Mouse (Mus musculus): Measurements from ENCODE around the gene Vgll4. TPM values are rescaled to one million over a fixed set of nuclear protein-coding genes. Genes with fewer than 3 reads are reported as not detected.

Gene Vgll4
- polyA plus RNA-seq, 1 experiment = 38.4 TPM

- Histone ChIP-seq H3K36me3 (ENCODE audit: control insufficient read depth, insufficient read depth, low read length) (no peaks in the 10 kb centered on the region), H3K27ac (ENCODE audit: control insufficient read depth, insufficient read depth, low read depth, low read length) (no peak overlapping the region), H3K27me3 (ENCODE audit: control insufficient read depth, insufficient read depth, low read length) (no peaks in the 10 kb centered on the region), H3K4me1 (ENCODE audit: control insufficient read depth, insufficient read depth, low read length) (peaks cover 9% of the 10 kb centered on the region), H3K4me3 (ENCODE audit: control insufficient read depth, low read depth, low read length) (no peak overlapping the region)
- TF ChIP-seq POLR2A (IDR thresholded peaks at IDR 0.05; ENCODE audit: control insufficient read depth, low read depth, low read length) (no peak), CTCF (IDR thresholded peaks at IDR 0.05; ENCODE audit: control insufficient read depth, insufficient read depth, insufficient replicate concordance, low read depth, low read length) (no peak)
Measured at GRCm38 (mm10) chr6:114869501-114870076, 100.2 kb downstream of the Vgll4 start.

- Histone ChIP-seq H3K27me3 (ENCODE audit: control insufficient read depth, insufficient read depth, low read length) (no peaks in the 10 kb centered on the region), H3K36me3 (ENCODE audit: control insufficient read depth, insufficient read depth, low read length) (no peaks in the 10 kb centered on the region), H3K27ac (ENCODE audit: control insufficient read depth, insufficient read depth, low read depth, low read length) (no peak overlapping the region), H3K4me3 (ENCODE audit: control insufficient read depth, low read depth, low read length) (no peak overlapping the region), H3K4me1 (ENCODE audit: control insufficient read depth, insufficient read depth, low read length) (peaks cover 13% of the 10 kb centered on the region)
- TF ChIP-seq CTCF (IDR thresholded peaks at IDR 0.05; ENCODE audit: control insufficient read depth, insufficient read depth, insufficient replicate concordance, low read depth, low read length) (no peak), POLR2A (IDR thresholded peaks at IDR 0.05; ENCODE audit: control insufficient read depth, low read depth, low read length) (no peak)
Measured at GRCm38 (mm10) chr6:114868656-114869055, 101.1 kb downstream of the Vgll4 start.

GRCm38 (mm10) chr6:114866619-114867018 is 103.2 kb downstream of the Vgll4 start:
- H3K36me3 ChIP-seq (ENCODE audit: control insufficient read depth, insufficient read depth, low read length) = no peaks in the 10 kb centered on the region
- no peak overlapping the region for H3K4me3 ChIP-seq (ENCODE audit: control insufficient read depth, low read depth, low read length)
- H3K27ac ChIP-seq (ENCODE audit: control insufficient read depth, insufficient read depth, low read depth, low read length) = no peak overlapping the region
- TF ChIP-seq POLR2A (IDR thresholded peaks at IDR 0.05; ENCODE audit: control insufficient read depth, low read depth, low read length) (no peak), CTCF (IDR thresholded peaks at IDR 0.05; ENCODE audit: control insufficient read depth, insufficient read depth, insufficient replicate concordance, low read depth, low read length) (no peak)
- H3K4me1 ChIP-seq (ENCODE audit: control insufficient read depth, insufficient read depth, low read length) = peaks cover 13% of the 10 kb centered on the region
- H3K27me3 ChIP-seq (ENCODE audit: control insufficient read depth, insufficient read depth, low read length) = no peaks in the 10 kb centered on the region

- Histone ChIP-seq H3K27me3 (ENCODE audit: control insufficient read depth, insufficient read depth, low read length) (no peaks in the 10 kb centered on the region), H3K4me3 (ENCODE audit: control insufficient read depth, low read depth, low read length) (no peak overlapping the region), H3K4me1 (ENCODE audit: control insufficient read depth, insufficient read depth, low read length) (peaks cover 13% of the 10 kb centered on the region), H3K36me3 (ENCODE audit: control insufficient read depth, insufficient read depth, low read length) (no peaks in the 10 kb centered on the region), H3K27ac (ENCODE audit: control insufficient read depth, insufficient read depth, low read depth, low read length) (no peak overlapping the region)
- TF ChIP-seq POLR2A (IDR thresholded peaks at IDR 0.05; ENCODE audit: control insufficient read depth, low read depth, low read length) (no peak), CTCF (IDR thresholded peaks at IDR 0.05; ENCODE audit: control insufficient read depth, insufficient read depth, insufficient replicate concordance, low read depth, low read length) (no peak)
Measured at GRCm38 (mm10) chr6:114866078-114866477, 103.7 kb downstream of the Vgll4 start.

GRCm38 (mm10) chr6:114864421-114864820 is 105.4 kb downstream of the Vgll4 start:
- Histone ChIP-seq H3K4me1 (ENCODE audit: control insufficient read depth, insufficient read depth, low read length) (peaks cover 13% of the 10 kb centered on the region), H3K27me3 (ENCODE audit: control insufficient read depth, insufficient read depth, low read length) (no peaks in the 10 kb centered on the region), H3K36me3 (ENCODE audit: control insufficient read depth, insufficient read depth, low read length) (no peaks in the 10 kb centered on the region), H3K4me3 (ENCODE audit: control insufficient read depth, low read depth, low read length) (peak overlapping the region; percentile 53), H3K27ac (ENCODE audit: control insufficient read depth, insufficient read depth, low read depth, low read length) (no peak overlapping the region)
- no peak for TF ChIP-seq POLR2A (IDR thresholded peaks at IDR 0.05; ENCODE audit: control insufficient read depth, low read depth, low read length)
- no peak for TF ChIP-seq CTCF (IDR thresholded peaks at IDR 0.05; ENCODE audit: control insufficient read depth, insufficient read depth, insufficient replicate concordance, low read depth, low read length)

- H3K4me1 ChIP-seq (ENCODE audit: control insufficient read depth, insufficient read depth, low read length) = peaks cover 13% of the 10 kb centered on the region
- no peaks in the 10 kb centered on the region for H3K36me3 ChIP-seq (ENCODE audit: control insufficient read depth, insufficient read depth, low read length)
- H3K4me3 ChIP-seq (ENCODE audit: control insufficient read depth, low read depth, low read length) = peak overlapping the region; percentile 53
- no peak overlapping the region for H3K27ac ChIP-seq (ENCODE audit: control insufficient read depth, insufficient read depth, low read depth, low read length)
- H3K27me3 ChIP-seq (ENCODE audit: control insufficient read depth, insufficient read depth, low read length) = no peaks in the 10 kb centered on the region
- TF ChIP-seq CTCF (IDR thresholded peaks at IDR 0.05; ENCODE audit: control insufficient read depth, insufficient read depth, insufficient replicate concordance, low read depth, low read length) (no peak), POLR2A (IDR thresholded peaks at IDR 0.05; ENCODE audit: control insufficient read depth, low read depth, low read length) (no peak)
Measured at GRCm38 (mm10) chr6:114863501-114863900, 106.3 kb downstream of the Vgll4 start.

- no peak overlapping the region for H3K27ac ChIP-seq (ENCODE audit: control insufficient read depth, insufficient read depth, low read depth, low read length)
- H3K27me3 ChIP-seq (ENCODE audit: control insufficient read depth, insufficient read depth, low read length) = no peaks in the 10 kb centered on the region
- peaks cover 13% of the 10 kb centered on the region for H3K4me1 ChIP-seq (ENCODE audit: control insufficient read depth, insufficient read depth, low read length)
- H3K36me3 ChIP-seq (ENCODE audit: control insufficient read depth, insufficient read depth, low read length) = no peaks in the 10 kb centered on the region
- TF ChIP-seq CTCF (IDR thresholded peaks at IDR 0.05; ENCODE audit: control insufficient read depth, insufficient read depth, insufficient replicate concordance, low read depth, low read length) (no peak), POLR2A (IDR thresholded peaks at IDR 0.05; ENCODE audit: control insufficient read depth, low read depth, low read length) (no peak)
- no peak overlapping the region for H3K4me3 ChIP-seq (ENCODE audit: control insufficient read depth, low read depth, low read length)
Measured at GRCm38 (mm10) chr6:114862046-114862445, 107.7 kb downstream of the Vgll4 start.

All from testis, adult 2 months (tissue).